Mouse (Mus musculus) cerebellum, adult 11 months (tissue): ENCODE measurements around the gene Pdzd2.

Experiments used
- DNase-seq: peaks from one replicate; pipeline ENCODE4 v3.0.0; 2022

Gene Pdzd2

GRCm38 (mm10) chr15:12334381-12334780 is 405.3 kb downstream of the Pdzd2 start:
- DNase-seq: no peak

- no peak for DNase-seq
These were observed 408.4 kb downstream of the Pdzd2 start for GRCm38 (mm10) chr15:12331300-12331699.

- no peak for DNase-seq
These were observed 408.8 kb downstream of the Pdzd2 start for GRCm38 (mm10) chr15:12330892-12331291.

GRCm38 (mm10) chr15:12330389-12330788 is 409.3 kb downstream of the Pdzd2 start:
- DNase-seq: no peak

DNA sequence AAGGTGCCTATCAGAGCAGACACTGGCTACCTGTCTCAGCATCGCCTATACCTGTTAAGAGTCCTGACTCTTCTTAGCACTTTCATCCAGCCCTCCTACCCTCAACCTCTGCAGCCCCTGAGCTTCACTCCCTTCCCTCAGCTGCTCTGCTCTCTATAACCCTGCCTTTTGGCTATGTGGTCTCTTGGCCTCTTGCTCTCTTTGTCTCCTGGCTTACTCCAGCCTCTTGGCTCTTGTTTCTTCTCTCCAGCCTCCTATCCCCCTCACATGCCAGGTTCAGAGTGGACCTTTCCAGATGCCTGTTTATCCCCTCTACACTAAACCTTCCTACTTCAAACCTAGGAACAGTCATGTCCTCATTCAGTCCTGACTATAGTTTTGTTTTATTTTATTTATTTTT is 415.4 kb downstream of the Pdzd2 start:
- DNase-seq: no peak

GRCm38 (mm10) chr15:12322676-12323402 is 416.9 kb downstream of the Pdzd2 start:
- no peak for DNase-seq

- DNase-seq: peak; percentile 39
These were observed 417.7 kb downstream of the Pdzd2 start, which contains the start of gene 1810049J17Rik for GRCm38 (mm10) chr15:12321788-12322621. TSS of gene 1810049J17Rik (minus strand) at chr15:12321899.

DNA sequence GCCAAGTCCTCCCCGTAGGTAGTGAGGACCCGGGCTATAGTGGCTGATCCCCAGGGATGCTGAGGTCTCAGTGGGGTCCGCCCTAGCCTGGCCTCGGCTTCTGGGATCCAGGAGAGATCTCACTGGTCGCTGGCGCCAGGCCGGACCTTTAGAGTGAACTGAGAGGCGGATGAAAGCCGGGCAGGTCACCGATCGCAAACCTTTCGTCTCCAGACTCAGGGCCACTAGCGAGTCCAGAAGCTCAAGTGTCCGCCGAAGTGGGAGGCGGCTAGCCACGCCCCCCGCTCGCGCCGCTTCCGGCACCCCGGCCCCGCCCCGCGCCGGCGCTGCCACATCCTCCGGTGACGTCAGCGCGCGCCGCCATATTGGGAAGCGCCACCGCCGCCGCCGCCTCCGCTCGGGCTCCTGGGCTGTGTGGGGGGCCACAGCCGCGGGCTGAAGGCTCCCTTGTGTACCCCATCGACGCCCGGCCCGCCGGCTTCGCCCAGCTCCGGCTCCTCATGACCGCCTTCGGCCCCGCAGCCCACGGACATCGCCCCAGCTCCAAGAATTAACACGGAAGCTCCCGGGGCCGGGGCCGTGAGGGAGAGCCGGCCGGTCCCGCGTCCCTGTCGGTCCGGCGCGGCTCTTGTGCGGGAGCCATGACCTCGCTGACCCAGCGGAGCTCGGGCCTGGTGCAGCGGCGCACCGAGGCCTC is 418.5 kb downstream of the Pdzd2 start, which contains the start of gene Golph3:
Golph3 (plus strand) TSS at position 360 of the 697 bp plus-strand sequence.
- DNase-seq: peak; percentile 95

DNA sequence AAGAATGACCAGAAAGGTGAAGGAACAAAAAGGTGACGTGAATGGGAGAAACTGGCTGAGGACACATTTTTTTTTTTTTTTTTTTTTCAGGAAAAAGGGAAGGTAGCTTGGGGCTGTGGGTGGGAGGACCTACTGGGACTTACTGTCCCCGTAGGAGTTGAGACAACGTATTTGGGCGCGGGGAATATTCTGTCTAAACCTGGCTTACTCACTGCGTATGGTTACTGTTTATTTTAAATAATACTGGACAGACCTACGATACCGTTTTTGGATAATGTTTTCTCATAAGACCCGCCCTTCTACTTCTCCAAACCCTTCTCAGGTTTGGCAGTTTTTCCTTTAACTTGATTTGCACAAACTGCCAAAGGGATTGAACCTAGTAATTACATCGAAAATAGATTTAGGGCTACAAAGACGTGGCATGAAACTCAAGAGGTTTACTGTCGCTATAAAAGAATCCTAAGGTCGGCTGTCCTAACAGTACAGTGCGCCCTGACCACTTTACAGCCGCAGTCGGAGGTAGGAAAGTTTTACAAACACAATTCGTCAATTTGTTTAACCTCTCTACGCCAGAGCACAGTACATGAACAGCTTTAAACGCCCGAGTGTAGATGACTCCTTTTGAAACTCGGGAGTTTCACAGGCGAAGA is 419.2 kb downstream of the Pdzd2 start:
- no peak for DNase-seq

DNA sequence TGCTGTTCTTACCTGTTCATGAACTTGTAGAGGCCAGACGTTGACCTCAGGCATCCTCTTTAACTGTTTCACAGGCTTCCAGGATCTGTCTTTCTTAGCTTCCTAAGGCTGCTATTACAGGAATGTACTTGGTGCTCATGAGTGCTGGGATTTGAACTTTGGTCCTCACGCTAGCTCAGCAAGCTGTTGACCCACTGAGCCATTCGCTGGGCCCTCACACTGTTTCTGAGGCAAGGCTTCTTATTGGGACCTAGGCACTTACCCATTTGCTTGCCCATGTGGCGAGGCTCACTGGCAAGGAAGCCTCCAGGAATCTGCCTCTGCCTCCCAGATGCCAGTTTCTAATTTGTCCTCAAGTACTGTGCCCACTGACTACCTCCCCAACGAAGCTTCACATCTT is 419.8 kb downstream of the Pdzd2 start:
- DNase-seq: no peak

GRCm38 (mm10) chr15:12318451-12318850 is 421.3 kb downstream of the Pdzd2 start:
- DNase-seq: no peak

DNA sequence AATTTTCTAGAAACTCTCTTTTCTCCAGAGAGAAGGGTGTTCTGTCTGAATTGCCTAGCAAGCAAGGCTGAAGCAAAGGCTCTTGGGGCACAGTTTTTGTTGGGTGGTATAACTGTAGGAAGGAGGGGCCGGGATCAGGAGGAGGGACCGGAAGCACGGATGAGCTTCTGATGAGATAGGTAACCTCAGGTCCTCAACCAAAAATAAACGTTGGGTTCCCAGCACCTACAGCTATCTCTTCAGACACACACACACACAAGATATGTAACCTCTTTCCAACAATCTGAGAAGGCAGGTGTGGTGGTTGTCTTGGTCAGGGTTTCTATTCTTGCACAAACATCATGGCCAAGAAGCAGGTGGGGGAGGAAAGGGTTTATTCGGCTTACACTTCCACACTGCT is 422.4 kb downstream of the Pdzd2 start:
- DNase-seq: no peak

DNA sequence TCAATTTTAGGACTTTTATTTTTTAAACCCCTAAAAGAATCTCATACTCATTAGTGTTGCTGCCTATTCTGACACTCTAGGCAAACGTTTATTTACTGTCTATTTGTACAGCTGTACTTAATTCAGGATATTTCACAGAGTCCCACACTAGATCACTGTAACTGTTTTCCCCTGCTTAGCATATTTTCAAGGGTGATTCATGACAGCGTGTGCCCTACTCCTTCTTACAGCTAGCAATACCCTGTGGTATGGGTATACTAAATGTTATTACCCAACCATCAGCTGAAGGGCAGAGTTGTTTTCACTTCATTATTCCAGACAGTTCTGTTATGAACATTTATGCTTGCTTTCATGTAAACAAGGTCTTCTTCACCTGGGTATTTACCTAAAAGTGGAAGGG is 423.7 kb downstream of the Pdzd2 start:
- no peak for DNase-seq

DNA sequence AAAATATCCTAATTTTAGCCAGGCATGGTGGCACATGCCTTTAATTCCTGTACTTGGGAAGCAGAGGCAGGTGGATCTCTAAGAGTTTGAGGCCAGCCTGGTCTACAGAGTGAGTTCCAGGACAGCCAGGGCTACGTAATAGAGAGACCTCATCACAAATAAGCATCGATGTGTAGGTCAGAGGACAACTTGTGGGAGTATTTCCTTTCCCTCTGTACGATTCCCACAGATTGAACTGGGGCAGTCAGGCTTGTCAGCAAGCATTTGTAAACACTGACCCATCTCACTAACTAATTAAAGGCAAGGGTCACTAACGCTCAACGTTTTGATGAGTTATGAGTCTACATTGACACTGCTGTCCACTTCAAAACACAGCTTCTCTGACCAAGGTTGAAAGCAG is 425.1 kb downstream of the Pdzd2 start:
- no peak for DNase-seq

DNA sequence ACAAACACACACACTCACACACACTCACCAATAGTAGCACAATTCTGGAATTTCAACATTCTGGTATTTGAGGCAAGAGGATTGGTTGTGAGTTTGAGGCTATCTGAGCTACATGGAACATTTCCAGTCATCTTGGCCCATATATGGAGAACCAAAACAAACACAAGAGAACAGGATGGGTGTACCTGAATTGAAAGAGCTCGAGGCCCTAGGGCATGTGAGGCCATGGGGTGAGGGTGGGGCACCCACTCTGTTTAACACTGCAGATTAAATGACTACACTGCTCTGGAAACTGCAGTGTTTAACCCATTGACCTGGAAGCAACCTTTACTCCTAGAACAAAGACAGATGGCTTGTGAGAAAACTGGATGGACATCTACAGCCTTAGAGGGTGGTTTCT is 426.5 kb downstream of the Pdzd2 start:
- DNase-seq: no peak

- no peak for DNase-seq
These were observed 428.3 kb downstream of the Pdzd2 start for GRCm38 (mm10) chr15:12311465-12311864.

GRCm38 (mm10) chr15:12310676-12311075 is 429.0 kb downstream of the Pdzd2 start:
- DNase-seq: no peak
